Mouse (Mus musculus): Measurements from ENCODE around the gene Gm18596.
"Not testable (repeated sequence)": the region's sequence is repeated elsewhere in the genome, so short reads cannot be mapped to it uniquely, and the experiment has no call there.

DNA sequence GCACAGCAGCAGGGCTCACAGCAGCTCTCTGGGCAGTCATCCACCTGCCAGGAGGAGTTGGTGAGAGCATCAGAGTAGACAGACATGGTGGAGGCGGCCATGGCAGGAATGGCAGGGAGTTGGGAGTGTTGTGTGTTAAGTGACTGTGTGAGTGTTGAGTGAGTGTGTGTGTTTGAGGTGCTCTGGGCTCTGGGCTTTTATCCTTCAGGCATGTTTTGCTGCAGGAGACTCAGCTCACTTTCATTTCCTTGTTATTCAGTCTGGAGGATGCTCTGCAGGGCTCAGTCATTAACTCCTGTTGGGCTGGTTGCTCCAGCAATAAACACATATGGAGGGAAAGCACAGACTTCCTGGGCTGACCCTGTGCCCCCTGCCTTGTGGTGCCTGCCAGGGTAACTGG is 40.0 kb upstream of the Gm18596 start, which contains the start of gene Gm3250:
- not testable (repeated sequence) for TF ChIP-seq CTCF (IDR thresholded peaks at IDR 0.05); POLR2A (IDR thresholded peaks at IDR 0.05; ENCODE audit: insufficient read depth, low read depth, low read length)
